Mouse (Mus musculus): Measurements from ENCODE around the gene Btbd2.

Gene Btbd2

GRCm38 (mm10) chr10:80669737-80670485 lies 13.0 kb upstream of the Btbd2 start:
- no peak for DNase-seq (ENCODE audit: low read depth, low spot score)

DNA sequence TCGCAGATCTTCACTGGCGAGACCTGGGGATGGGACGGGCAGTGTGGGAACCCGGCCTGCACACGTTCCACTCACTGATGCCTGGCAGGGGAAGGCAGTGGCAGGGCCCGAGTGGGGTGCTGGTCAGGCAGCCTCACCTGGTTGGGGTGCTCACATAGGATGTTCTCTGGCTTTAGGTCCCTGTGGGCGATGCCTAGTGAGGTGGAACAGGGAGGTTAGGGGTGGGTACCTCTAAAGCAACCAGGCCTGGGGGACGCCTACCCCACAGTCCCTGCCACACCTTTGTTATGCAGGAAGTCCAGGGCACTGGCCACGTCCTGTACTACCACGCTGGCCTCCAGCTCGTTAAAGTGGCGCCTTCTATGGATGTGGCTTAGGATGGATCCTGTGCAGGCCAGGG lies 12.1 kb upstream of the Btbd2 start:
- DNase-seq (ENCODE audit: low read depth, low spot score), result no peak

GRCm38 (mm10) chr10:80668614-80669013 lies 11.7 kb upstream of the Btbd2 start:
- no peak for DNase-seq (ENCODE audit: low read depth, low spot score)

DNA sequence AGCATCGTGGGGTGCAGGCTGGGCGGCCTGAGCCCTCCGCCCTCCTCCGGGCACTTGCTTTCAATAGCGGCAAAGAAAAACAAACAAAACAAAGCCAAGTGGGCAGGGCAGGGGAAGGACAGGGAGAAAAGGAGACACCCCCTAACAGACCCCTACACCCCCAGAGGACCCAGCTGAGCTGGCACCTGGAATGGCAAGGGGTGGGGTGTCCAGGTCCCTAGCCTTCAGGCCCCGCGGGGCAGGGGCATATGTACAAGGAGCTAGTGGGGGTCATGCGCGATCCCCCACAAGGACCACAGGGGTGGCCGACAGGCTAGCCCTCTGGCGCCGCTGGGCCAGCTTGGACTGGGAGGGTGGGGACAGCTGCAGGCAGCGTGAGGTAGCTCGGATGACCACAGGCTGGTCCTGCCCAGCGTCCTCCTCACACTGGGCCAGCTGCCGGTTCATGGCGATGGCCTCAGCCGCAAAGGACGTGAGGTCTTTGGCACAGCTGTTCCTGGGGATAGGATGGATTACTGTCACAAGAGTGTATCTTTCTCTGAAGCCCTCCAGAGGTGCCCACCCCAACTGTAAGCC lies 10.1 kb upstream of the Btbd2 start:
- DNase-seq (ENCODE audit: low read depth, low spot score), result no peak

DNA sequence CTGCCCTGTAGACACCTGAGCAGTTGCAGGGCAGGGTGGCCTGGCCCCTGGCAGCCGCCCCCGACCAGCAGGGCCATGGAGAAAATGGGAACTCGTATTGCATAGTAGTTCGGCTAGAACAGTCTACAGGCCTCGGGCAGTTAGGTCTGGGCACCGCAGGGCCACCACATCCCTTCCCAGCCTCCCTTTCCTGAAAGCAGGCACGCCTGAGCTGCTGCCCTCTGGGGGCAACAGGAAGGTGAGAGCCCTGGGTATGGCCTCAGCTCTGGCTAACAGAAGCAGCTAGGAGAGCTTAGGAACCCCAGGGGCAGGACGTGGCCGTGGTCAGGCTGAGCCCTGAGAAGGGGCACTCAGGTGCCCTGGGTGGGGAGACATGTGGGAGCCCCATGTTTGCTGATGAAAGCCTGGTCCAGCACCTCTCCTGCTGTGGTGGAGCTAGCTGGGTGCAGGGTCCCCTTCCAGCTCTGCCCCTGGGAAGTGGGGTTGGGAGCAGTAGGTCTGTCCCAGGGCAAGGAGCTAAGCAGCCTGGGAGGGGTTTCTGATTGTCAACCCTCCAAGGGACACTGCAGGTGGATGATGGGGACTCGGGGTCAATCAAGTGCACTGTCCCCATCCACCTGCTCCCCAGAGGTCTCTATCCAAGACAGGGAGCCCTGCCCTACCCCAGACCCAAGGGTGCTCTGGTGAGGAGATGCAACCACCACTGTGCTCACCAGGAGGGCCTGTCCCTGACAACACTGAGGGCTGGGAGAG lies 9.3 kb upstream of the Btbd2 start:
- DNase-seq (ENCODE audit: low read depth, low spot score), result no peak

DNA sequence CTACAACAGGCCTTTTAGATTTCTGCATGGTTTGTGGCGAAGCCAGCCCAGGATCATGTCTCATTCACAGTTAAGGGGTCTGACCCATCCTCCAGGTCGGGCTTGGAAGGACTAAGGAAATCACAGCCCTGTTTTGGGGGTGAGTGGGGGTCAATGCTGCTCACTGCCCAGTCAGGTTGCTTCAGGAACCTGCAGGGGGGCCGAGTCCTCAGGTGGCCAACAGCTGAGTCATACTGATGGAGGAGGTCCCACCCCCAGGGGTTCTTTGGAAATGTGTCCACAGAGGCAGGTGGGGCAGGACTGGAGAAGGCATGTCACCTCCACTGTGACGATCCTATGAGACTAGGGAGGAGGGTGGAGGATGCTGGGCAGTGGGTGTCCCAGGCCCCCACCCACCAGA lies 8.6 kb upstream of the Btbd2 start:
- DNase-seq (ENCODE audit: low read depth, low spot score), result no peak

DNA sequence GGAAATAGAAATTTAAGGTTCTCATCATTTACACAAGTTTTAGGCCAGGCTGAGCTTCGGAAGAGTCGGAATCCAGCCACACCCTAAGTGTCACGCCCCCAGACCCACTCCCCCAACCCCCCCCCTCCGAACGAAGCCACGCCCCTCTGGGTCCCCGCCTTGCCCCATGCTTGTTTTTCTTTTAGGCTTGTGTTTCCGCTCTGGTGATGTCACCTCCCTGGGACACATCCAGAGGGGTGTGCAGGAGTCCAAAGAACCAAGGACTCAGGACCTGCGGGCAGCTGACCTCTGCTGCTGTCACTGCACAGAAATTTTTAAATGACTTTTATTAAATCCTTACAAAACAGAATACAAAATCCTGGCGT lies 8.1 kb upstream of the Btbd2 start:
- DNase-seq (ENCODE audit: low read depth, low spot score), result peak; percentile 79

DNA sequence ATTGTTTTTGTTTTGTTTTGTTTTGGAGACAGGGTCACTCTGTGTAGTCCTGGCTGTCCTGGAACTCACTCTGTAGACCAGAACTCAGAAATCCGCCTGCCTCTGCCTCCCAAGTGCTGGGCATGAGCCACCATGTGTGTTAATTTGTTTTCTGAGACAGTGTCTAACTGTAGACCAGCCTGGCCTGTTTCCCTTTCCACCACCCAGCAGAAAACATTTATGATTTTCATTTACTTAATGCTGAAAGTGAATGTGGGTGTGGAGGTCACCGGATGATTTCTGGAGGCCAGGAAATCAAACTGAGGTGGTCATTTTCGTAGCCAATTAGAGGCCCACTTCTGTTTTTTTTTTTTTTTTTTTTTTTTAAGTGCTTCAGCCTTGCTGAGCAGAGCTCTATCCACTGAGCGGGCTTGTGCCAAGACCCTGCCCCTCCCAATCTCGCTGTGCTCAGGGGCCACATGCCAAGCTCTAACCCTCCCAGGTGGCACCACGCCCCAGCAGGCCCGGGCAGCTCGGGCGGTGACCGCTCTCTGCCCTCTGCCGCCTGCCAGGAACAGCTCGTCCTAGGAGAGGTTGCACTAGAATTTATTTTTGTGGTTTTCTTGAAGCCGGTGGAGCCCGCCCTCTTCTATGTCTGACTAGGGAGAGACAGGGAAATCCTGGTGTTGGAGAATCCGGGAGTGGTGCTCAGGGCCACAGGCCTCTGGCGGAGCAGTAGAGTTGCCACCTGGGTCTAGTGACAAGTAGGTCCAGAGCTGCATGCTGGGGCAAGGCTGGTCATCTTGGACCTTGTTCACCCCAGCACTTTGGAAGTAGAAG lies 7.5 kb upstream of the Btbd2 start:
- DNase-seq (ENCODE audit: low read depth, low spot score), result peak; percentile 72

GRCm38 (mm10) chr10:80663485-80664196 lies 6.8 kb upstream of the Btbd2 start:
- DNase-seq (ENCODE audit: low read depth, low spot score), result no peak

DNA sequence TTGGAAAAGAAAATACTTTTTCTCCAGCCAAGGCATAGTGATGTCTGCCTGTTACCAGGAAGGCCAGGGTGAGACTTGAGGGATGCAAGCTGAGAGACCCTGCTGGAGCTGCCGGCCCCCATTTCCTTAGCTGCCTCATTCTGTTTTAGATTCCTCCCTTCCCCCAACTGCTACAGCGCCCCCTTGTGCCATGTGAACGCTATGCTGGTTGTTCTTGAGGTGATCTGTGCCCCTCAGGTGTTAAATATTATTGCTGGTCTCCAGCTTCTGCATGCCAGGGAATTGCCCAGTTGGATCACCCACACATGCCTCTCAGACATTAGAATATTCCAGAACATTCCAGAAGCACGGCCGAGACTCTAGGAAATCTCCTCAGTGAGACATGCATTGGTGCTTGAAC lies 4.3 kb upstream of the Btbd2 start:
- DNase-seq (ENCODE audit: low read depth, low spot score), result peak; percentile 87

GRCm38 (mm10) chr10:80659213-80659612 lies 2.3 kb upstream of the Btbd2 start:
- peak; percentile 72 for DNase-seq (ENCODE audit: low read depth, low spot score)

- no peak for DNase-seq (ENCODE audit: low read depth, low spot score)
These were observed 2.0 kb upstream of the Btbd2 start for GRCm38 (mm10) chr10:80658841-80659202.

DNA sequence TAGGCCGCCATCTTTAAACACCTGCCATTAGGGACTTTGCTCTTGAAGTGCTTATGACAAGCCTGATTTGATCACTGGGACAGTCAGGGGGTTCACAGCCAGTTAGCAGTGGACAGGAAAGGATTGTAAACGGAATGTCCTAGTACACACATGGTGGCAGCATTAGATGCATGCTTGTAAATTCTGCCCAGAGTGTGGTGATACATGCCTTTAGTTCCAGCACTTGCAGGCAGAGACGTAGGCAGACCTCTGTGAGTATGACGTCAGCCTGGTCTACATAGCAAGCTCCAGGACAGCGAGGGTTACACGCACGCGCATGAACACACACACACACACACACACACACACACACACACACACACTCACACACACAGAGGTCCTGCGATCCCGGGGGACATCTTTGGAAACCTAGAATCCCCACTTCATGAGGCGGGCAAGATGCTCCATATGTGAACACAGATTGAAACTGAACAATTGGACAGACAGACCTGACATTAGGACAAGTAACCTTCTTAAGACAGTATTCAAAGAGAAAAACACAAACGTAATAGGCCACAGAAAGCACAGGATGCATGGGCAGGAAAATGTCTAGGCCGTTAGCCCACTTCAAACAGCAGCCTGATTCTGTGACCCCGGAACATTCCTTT lies 1.4 kb upstream of the Btbd2 start:
- DNase-seq (ENCODE audit: low read depth, low spot score), result no peak

GRCm38 (mm10) chr10:80656130-80656862 lies 575 bp downstream of the Btbd2 start:
- peak; percentile 98 for DNase-seq (ENCODE audit: low read depth, low spot score)

DNA sequence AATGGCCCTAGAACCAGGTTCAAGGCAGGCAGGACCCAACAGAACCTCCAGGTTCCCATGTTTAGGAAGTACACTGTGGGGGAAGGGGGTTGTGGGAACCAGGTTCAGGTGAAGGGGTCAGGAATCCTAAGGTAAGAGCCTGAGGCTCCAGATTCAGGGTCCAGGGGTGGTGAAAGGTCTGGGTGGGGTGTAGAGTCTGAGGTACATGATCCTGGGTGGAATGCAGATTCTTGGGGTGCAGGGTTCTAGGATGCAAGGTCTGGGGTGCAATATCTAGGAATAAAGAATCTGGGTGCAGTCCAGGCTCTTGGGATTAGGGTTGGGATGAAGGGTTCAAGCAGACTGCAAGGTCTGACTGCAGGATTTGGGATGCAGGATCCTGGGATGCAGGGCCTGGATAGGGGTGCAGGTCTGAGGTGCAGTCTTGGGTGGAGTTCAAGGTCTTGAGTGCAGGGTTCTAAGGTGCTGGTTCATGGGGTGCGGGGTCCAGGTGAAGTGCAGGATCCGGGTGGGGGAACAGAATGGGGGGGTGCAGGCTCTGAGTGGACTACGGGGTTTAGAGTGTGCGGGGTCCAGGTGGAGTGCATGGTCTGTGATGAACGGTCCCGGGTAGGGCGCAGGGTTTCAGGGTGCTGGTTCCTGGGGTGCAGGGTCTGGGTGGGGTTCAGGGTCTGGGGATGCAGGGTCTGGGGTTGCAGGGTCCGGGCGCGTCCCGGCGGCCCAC lies 1.3 kb downstream of the Btbd2 start:
- DNase-seq (ENCODE audit: low read depth, low spot score), result no peak

DNA sequence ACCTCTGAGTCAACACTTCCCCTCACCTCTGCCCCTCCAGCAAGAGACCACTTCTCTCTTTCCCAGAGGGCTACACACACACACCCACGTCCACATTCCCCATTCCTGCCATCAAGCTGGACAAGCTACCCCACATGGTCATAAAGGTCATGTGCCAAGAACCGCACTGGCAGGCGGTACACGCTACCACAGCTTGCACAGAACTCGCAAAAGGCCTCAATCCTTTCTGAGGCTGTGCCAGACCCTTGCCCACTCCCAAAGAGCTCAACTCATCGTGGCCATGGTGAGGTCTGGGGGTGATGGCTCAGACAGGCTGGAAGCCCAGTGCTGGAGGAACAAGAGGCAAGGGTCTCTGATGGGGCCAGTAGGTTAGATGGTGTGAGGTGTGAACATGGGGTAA lies 2.0 kb downstream of the Btbd2 start:
- DNase-seq (ENCODE audit: low read depth, low spot score), result no peak

GRCm38 (mm10) chr10:80653156-80653720 lies 3.6 kb downstream of the Btbd2 start:
- DNase-seq (ENCODE audit: low read depth, low spot score), result no peak

- DNase-seq (ENCODE audit: low read depth, low spot score), result no peak
These were observed 6.5 kb downstream of the Btbd2 start for GRCm38 (mm10) chr10:80650392-80650791.

GRCm38 (mm10) chr10:80649910-80650309 lies 7.0 kb downstream of the Btbd2 start:
- peak; percentile 58 for DNase-seq (ENCODE audit: low read depth, low spot score)
